Mouse (Mus musculus) hematopoietic multipotent progenitor cell, adult 10-12 weeks (in vitro differentiated cells): ENCODE results near the gene 4933402N03Rik. TPM values are rescaled to one million over a fixed set of nuclear protein-coding genes. Genes with fewer than 3 reads are reported as not detected.

Experiments
- polyA plus RNA-seq: library from polyadenylated mRNA; stranded (reverse); fragments of >175 nt; gene quantifications from 2 replicates; pipeline ENCODE4 v1.2.3, GENCODE M21; 2012; ENCODE audit warnings: low replicate concordance

Gene 4933402N03Rik
- not detected in 2 replicates for polyA plus RNA-seq

DNA sequence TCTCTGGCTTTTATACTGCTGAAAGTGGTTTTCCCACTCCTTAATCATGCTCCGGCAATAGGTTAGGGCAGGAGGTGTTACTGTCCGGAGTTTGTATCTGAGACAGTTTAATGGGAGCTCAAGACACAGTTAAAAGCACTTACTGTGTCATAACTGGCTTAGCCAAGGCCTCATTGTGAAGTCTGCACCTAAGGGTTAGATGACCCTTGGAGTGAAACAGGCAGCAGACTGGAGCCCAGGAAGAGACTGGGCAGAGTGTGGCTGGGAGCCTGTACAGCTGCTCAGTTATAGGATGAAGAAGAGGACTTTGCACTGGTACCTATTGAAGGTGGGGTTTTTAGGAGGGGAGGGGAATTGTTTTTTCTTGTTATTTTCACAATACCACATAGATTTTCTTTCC, at the start of gene 4933402N03Rik:
Gene 4933402N03Rik, minus strand, starts transcription at position 101 of the 400 bp plus-strand sequence.

GRCm38 (mm10) chr7:131174121-131174520, 28.0 kb upstream of the 4933402N03Rik start, which contains the start of gene 5430419D17Rik:
5430419D17Rik (plus strand) TSS chr7:131174402.

Other genes starting within 250 kb of the 4933402N03Rik start
- gene Htra1, start 210.2 kb downstream of the 4933402N03Rik start, polyA plus RNA-seq: 1.0 and 1.6 TPM in 2 replicates
- 0.02 TPM in 1 of 2 replicates, not detected in the other for gene Dmbt1, start 114.3 kb downstream of the 4933402N03Rik start, polyA plus RNA-seq
- 0.02 TPM in 1 of 2 replicates, not detected in the other for gene 5430419D17Rik, start 28.1 kb upstream of the 4933402N03Rik start, polyA plus RNA-seq
- gene Cuzd1, start 176.0 kb upstream of the 4933402N03Rik start, polyA plus RNA-seq: not detected in 2 replicates
- not detected in 2 replicates for gene Fam24b, start 183.2 kb upstream of the 4933402N03Rik start, polyA plus RNA-seq
- gene Fam24a, start 187.6 kb upstream of the 4933402N03Rik start, polyA plus RNA-seq: not detected in 2 replicates
- 10.1 and 27.6 TPM in 2 replicates for gene 2310057M21Rik, start 216.4 kb upstream of the 4933402N03Rik start, polyA plus RNA-seq
- gene Pstk, start 224.8 kb upstream of the 4933402N03Rik start, polyA plus RNA-seq: 17.1 and 33.2 TPM in 2 replicates